Mouse (Mus musculus) liver, embryonic 18 days (tissue): Measurements from ENCODE around the gene Lrig2. TPM values are rescaled to one million over a fixed set of nuclear protein-coding genes. Genes with fewer than 3 reads are reported as not detected.

Experiments used
- polyA plus RNA-seq: library from polyadenylated mRNA; depleted of rRNA; stranded (reverse); fragments of >200 nt; gene quantifications from 2 replicates; pipeline ENCODE4 v1.2.3, GENCODE M21; 2012; rRNA removed

Lrig2 gene
- polyA plus RNA-seq: 2.5 and 2.6 TPM in 2 replicates

GRCm38 (mm10) chr3:104511538-104512423, at the start of gene Lrig2:
Lrig2 (minus strand) TSS chr3:104511918.

Other genes starting within 250 kb of the Lrig2 start
- 51.4 and 54.3 TPM in 2 replicates for gene Slc16a1, start 126.8 kb upstream of the Lrig2 start, polyA plus RNA-seq